23 mouse cellular contexts compared by ENCODE assay signal in genomic region chr7:126261823-126262222, GRCm38 (mm10). TPM values are rescaled to one million over a fixed set of nuclear protein-coding genes. Genes with fewer than 3 reads are reported as not detected.
DNase-seq lines count a peak whose midpoint lies in the region; ATAC-seq lines count a peak whose summit lies in the region.
"Had no signal": no experiment of that assay in that cellular context is flagged by ENCODE, and none has a peak within 500 bp of the region (broad histone marks: within the 10 kb centered on the region; RNA-seq: fewer than 3 reads in every experiment).

No protein-coding gene starts in this region.

- H3K9me3 ChIP-seq in heart, embryonic 14.5 days (ENCODE audit: control insufficient read depth, low read length), result no peaks in the 10 kb centered on the region
- no peaks in the 10 kb centered on the region for H3K9me3 ChIP-seq in heart, embryonic 10.5 days
- H3K9me3 ChIP-seq in liver, embryonic 12.5 days (replicated peaks), result no peaks in the 10 kb centered on the region
- H3K9me3 ChIP-seq: embryonic facial prominence, embryonic 12.5 days; forebrain, embryonic 12.5 days; heart, embryonic 13.5 days; hindbrain, embryonic 13.5 days; limb, embryonic 10.5 days; midbrain, embryonic 12.5 days; neural tube, embryonic 15.5 days had no signal

- no peak overlapping the region for H3K4me3 ChIP-seq in heart, embryonic 14.5 days (ENCODE audit: control insufficient read depth in 1 of 2, insufficient read depth in 1 of 2, low read depth in 1 of 2, low read length in 2 of 2)
- no peak overlapping the region for H3K4me3 ChIP-seq in heart, embryonic 10.5 days
- no peak overlapping the region for H3K4me3 ChIP-seq in liver, embryonic 12.5 days
- H3K4me3 ChIP-seq: embryonic facial prominence, embryonic 12.5 days; erythroblast, embryonic 14.5 days; forebrain, embryonic 12.5 days; heart, embryonic 13.5 days; hindbrain, embryonic 13.5 days; limb, embryonic 10.5 days; midbrain, embryonic 12.5 days; neural tube, embryonic 15.5 days had no signal

- no peak for ATAC-seq in heart, embryonic 14.5 days (ENCODE audit: insufficient number of reproducible peaks, insufficient read depth, low FRiP score, low read depth)
- peak; percentile 77 for ATAC-seq in liver, embryonic 12.5 days
- peak; percentile 42 for ATAC-seq in megakaryocyte progenitor cell, adult 5-6 weeks (replicated peaks; ENCODE audit: poor library complexity)
- ATAC-seq: lung, postnatal 0 days had no signal

- peaks cover 5 to 21% of the 10 kb centered on the region in 2 experiments for H3K4me1 ChIP-seq in heart, embryonic 14.5 days (ENCODE audit: control insufficient read depth in 2 of 2, insufficient read depth in 2 of 2, low read length in 2 of 2)
- peaks cover 20% of the 10 kb centered on the region for H3K4me1 ChIP-seq in heart, embryonic 10.5 days
- H3K4me1 ChIP-seq in liver, embryonic 12.5 days, result peaks cover 31% of the 10 kb centered on the region

- peak; percentile 21 for DNase-seq in adrenal gland, postnatal 10 days
- DNase-seq in adrenal gland, postnatal 25 days, result no peak
- DNase-seq in heart, embryonic 10.5 days (ENCODE audit: low spot score), result no peak
- no peak for DNase-seq in yolk sac, embryonic 10.5 days (ENCODE audit: low spot score)
- DNase-seq in urinary bladder, adult 18-20 months (ENCODE audit: low spot score in 2 of 2), result no peak
- DNase-seq: gastrocnemius, postnatal 36 days; kidney, adult 18-20 months; retina, postnatal 1 day; right cerebral cortex, postnatal 25 days; spleen, adult 18-20 months had no signal

- no peak overlapping the region for H3K4me2 ChIP-seq in heart, embryonic 14.5 days (ENCODE audit: low read length)
- peak overlapping the region; percentile 6; the same call in 1 of the 2 replicates for H3K4me2 ChIP-seq in liver, embryonic 12.5 days
- H3K4me2 ChIP-seq: embryonic facial prominence, embryonic 12.5 days; forebrain, embryonic 12.5 days; heart, embryonic 13.5 days; hindbrain, embryonic 13.5 days; midbrain, embryonic 12.5 days; neural tube, embryonic 15.5 days had no signal

- H3K9ac ChIP-seq in heart, embryonic 14.5 days (ENCODE audit: low read length), result peak overlapping the region; percentile 16; the same call in 1 of the 2 replicates
- H3K9ac ChIP-seq in liver, embryonic 12.5 days, result no peak overlapping the region
- H3K9ac ChIP-seq: embryonic facial prominence, embryonic 12.5 days; forebrain, embryonic 12.5 days; heart, embryonic 13.5 days; hindbrain, embryonic 13.5 days; midbrain, embryonic 12.5 days; neural tube, embryonic 15.5 days had no signal

- no peak overlapping the region for H3K27ac ChIP-seq in heart, embryonic 14.5 days (replicated peaks in 1 of 2; ENCODE audit: control insufficient read depth in 1 of 2, insufficient read depth in 1 of 2, low read depth in 2 of 2, low read length in 2 of 2)
- no peak overlapping the region for H3K27ac ChIP-seq in heart, embryonic 10.5 days
- H3K27ac ChIP-seq in liver, embryonic 12.5 days, result no peak overlapping the region
- H3K27ac ChIP-seq: embryonic facial prominence, embryonic 12.5 days; forebrain, embryonic 12.5 days; heart, embryonic 13.5 days; hindbrain, embryonic 13.5 days; kidney, postnatal 0 days; limb, embryonic 10.5 days; midbrain, embryonic 12.5 days; neural tube, embryonic 15.5 days had no signal

- no peaks in the 10 kb centered on the region for H3K36me3 ChIP-seq in heart, embryonic 14.5 days (ENCODE audit: control insufficient read depth, insufficient read depth, low read length)
- H3K36me3 ChIP-seq in heart, embryonic 10.5 days, result no peaks in the 10 kb centered on the region
- no peaks in the 10 kb centered on the region for H3K36me3 ChIP-seq in liver, embryonic 12.5 days
- H3K36me3 ChIP-seq: embryonic facial prominence, embryonic 12.5 days; forebrain, embryonic 12.5 days; heart, embryonic 13.5 days; hindbrain, embryonic 13.5 days; limb, embryonic 10.5 days; midbrain, embryonic 12.5 days; neural tube, embryonic 15.5 days had no signal

- 28% methylated on average over 4 of the region's 4 CpGs for WGBS in heart, embryonic 14.5 days
- 31% methylated on average over 4 of the region's 4 CpGs for WGBS in heart, embryonic 10.5 days
- WGBS in liver, embryonic 12.5 days (ENCODE audit: insufficient replicate concordance), result 28% methylated on average over 4 of the region's 4 CpGs

- no peaks in the 10 kb centered on the region for H3K27me3 ChIP-seq in heart, embryonic 14.5 days (ENCODE audit: control insufficient read depth, insufficient read depth, low read length)
- H3K27me3 ChIP-seq in heart, embryonic 10.5 days (ENCODE audit: insufficient read depth, poor library complexity, severe bottlenecking), result peaks cover 49% of the 10 kb centered on the region
- peaks cover 45% of the 10 kb centered on the region for H3K27me3 ChIP-seq in liver, embryonic 12.5 days (replicated peaks)
- H3K27me3 ChIP-seq: embryonic facial prominence, embryonic 12.5 days had no signal

RNA-seq across cellular contexts. Expression of gene Sbk1, which starts 10.6 kb away (rescaled TPM):
- 10 to 100 TPM; 40.7 to 52.5 TPM for total RNA-seq in adrenal gland, postnatal 10 days (2021)
- 72.1 and 102 TPM in 2 replicates for total RNA-seq in adrenal gland, postnatal 25 days (2021)
- polyA plus RNA-seq in heart, embryonic 14.5 days (2014; fragmentation: Nextera tagmentation; extraction: Ambion mirVana), result 15.2 and 16.8 TPM in 2 replicates
- 16.3 and 33.5 TPM in 2 replicates for polyA plus RNA-seq in heart, embryonic 10.5 days (2016; fragmentation: Nextera tagmentation; extraction: Ambion mirVana)
- polyA plus RNA-seq in liver, embryonic 12.5 days (2016; fragmentation: Nextera tagmentation; extraction: Ambion mirVana), result 4.2 and 5.0 TPM in 2 replicates
- total RNA-seq in megakaryocyte progenitor cell, adult 5-6 weeks (2015), result 0.95 and 1.7 TPM in 2 replicates
- total RNA-seq in megakaryocyte progenitor cell, adult 5-6 weeks (2017), result 1.5 and 2.0 TPM in 2 replicates

Comparison
In these comparisons a context has a peak if more than half of its experiments do, and no peak if none do; other contexts are left out.
1. RNA of gene Sbk1, which starts 10.6 kb away (total RNA-seq): 72.1 to 102 TPM in adrenal gland, postnatal 25 days and 40.7 to 52.5 TPM in adrenal gland, postnatal 10 days; 0.95 to 2.0 TPM in megakaryocyte progenitor cell, adult 5-6 weeks; every median in the first group is over 10 times any median in the second.